Mouse (Mus musculus) erythroblast, embryonic 14.5 days (primary cell): ENCODE measurements around the gene Pde4d. TPM values are rescaled to one million over a fixed set of nuclear protein-coding genes. Genes with fewer than 3 reads are reported as not detected.

ENCODE experiments used
- H3K27me3 ChIP-seq: 2 replicates; pipeline ENCODE4 v1.6.1; 2012; ENCODE audit warnings: inconsistent platforms; ENCODE audit not compliant: control insufficient read depth
- H3K36me3 ChIP-seq: 2 replicates; pipeline ENCODE4 v1.6.1; 2012; ENCODE audit warnings: mild to moderate bottlenecking, inconsistent platforms; ENCODE audit not compliant: control insufficient read depth
- H3K4me1 ChIP-seq: 2 replicates; pipeline ENCODE4 v1.6.1; 2012; ENCODE audit warnings: inconsistent platforms; ENCODE audit not compliant: control insufficient read depth
- H3K4me3 ChIP-seq: replicated peaks from 2 replicates; pipeline ENCODE3; 2012; ENCODE audit warnings: moderate library complexity, mild to moderate bottlenecking, inconsistent platforms
- H3K9me3 ChIP-seq: 2 replicates; pipeline ENCODE4 v1.6.1; 2012; ENCODE audit warnings: low read length, inconsistent platforms, mixed read lengths; ENCODE audit not compliant: control insufficient read depth
- GATA1 ChIP-seq: IDR thresholded peaks from 2 replicates; pipeline ENCODE4 v1.6.1; 2012; ENCODE audit warnings: low read length, inconsistent platforms, mixed read lengths
- TAL1 ChIP-seq: IDR thresholded peaks from 3 replicates; pipeline ENCODE4 v1.6.1; 2012; ENCODE audit warnings: low read length, inconsistent platforms, mixed read lengths
- polyA plus RNA-seq: library from polyadenylated mRNA; stranded (reverse); fragments of >175 nt; gene quantifications from 2 replicates; pipeline ENCODE4 v1.2.3, GENCODE M21; 2012

Gene Pde4d
- polyA plus RNA-seq, 1 experiment, result 0.23 TPM

GRCm38 (mm10) chr13:109819071-109819470 is 1369.3 kb downstream of the Pde4d start:
- no peak for TF ChIP-seq GATA1
- TF ChIP-seq TAL1, result no peak

GRCm38 (mm10) chr13:109820141-109820540 is 1370.4 kb downstream of the Pde4d start:
- Histone ChIP-seq H3K27me3 (no peaks in the 10 kb centered on the region), H3K36me3 (no peaks in the 10 kb centered on the region), H3K4me3 (no peak overlapping the region), H3K9me3 (no peaks in the 10 kb centered on the region), H3K4me1 (peaks cover 31% of the 10 kb centered on the region)
- no peak for TF ChIP-seq GATA1
- TF ChIP-seq TAL1, result no peak

More at GRCm38 (mm10) chr13:109819071-109819470, 1369.3 kb downstream of the Pde4d start:
- no peaks in the 10 kb centered on the region; the same call in 1 of the 2 replicates for H3K36me3 ChIP-seq
- H3K4me3 ChIP-seq, result no peak overlapping the region
- H3K27me3 ChIP-seq, result no peaks in the 10 kb centered on the region
- H3K9me3 ChIP-seq, result no peaks in the 10 kb centered on the region
- H3K4me1 ChIP-seq, result peaks cover 31% of the 10 kb centered on the region

- H3K36me3 ChIP-seq, result no peaks in the 10 kb centered on the region
- peaks cover 31% of the 10 kb centered on the region for H3K4me1 ChIP-seq
- no peaks in the 10 kb centered on the region for H3K27me3 ChIP-seq
- H3K9me3 ChIP-seq, result no peaks in the 10 kb centered on the region
- TF ChIP-seq TAL1, result no peak
- no peak overlapping the region for H3K4me3 ChIP-seq
Observed at GRCm38 (mm10) chr13:109820866-109821265, 1371.1 kb downstream of the Pde4d start.

- peaks cover 31% of the 10 kb centered on the region for H3K4me1 ChIP-seq
- TF ChIP-seq TAL1, result no peak
- TF ChIP-seq GATA1, result no peak
- H3K27me3 ChIP-seq, result no peaks in the 10 kb centered on the region
- no peaks in the 10 kb centered on the region for H3K36me3 ChIP-seq
- H3K9me3 ChIP-seq, result no peaks in the 10 kb centered on the region
- peak overlapping the region; percentile 47 for H3K4me3 ChIP-seq
Observed at GRCm38 (mm10) chr13:109821725-109822412, 1372.1 kb downstream of the Pde4d start.

- Histone ChIP-seq H3K27me3 (no peaks in the 10 kb centered on the region), H3K4me3 (peak overlapping the region; percentile 47), H3K36me3 (no peaks in the 10 kb centered on the region), H3K4me1 (peaks cover 33% of the 10 kb centered on the region), H3K9me3 (no peaks in the 10 kb centered on the region)
- TF ChIP-seq TAL1 (no peak), GATA1 (peak; percentile 63)
Observed at GRCm38 (mm10) chr13:109822413-109823298, 1372.9 kb downstream of the Pde4d start.

GRCm38 (mm10) chr13:109823307-109824031 is 1373.7 kb downstream of the Pde4d start:
- no peak overlapping the region for H3K4me3 ChIP-seq
- no peak for TF ChIP-seq GATA1
- TF ChIP-seq TAL1, result no peak
- H3K4me1 ChIP-seq, result peaks cover 36% of the 10 kb centered on the region

GRCm38 (mm10) chr13:109825891-109826290 is 1376.1 kb downstream of the Pde4d start:
- Histone ChIP-seq H3K4me3 (no peak overlapping the region), H3K27me3 (no peaks in the 10 kb centered on the region), H3K9me3 (no peaks in the 10 kb centered on the region), H3K4me1 (peaks cover 32% of the 10 kb centered on the region), H3K36me3 (no peaks in the 10 kb centered on the region)
- TF ChIP-seq GATA1 (no peak), TAL1 (no peak)

More at GRCm38 (mm10) chr13:109823307-109824031, 1373.7 kb downstream of the Pde4d start:
- Histone ChIP-seq H3K9me3 (no peaks in the 10 kb centered on the region), H3K27me3 (no peaks in the 10 kb centered on the region), H3K36me3 (no peaks in the 10 kb centered on the region)

GRCm38 (mm10) chr13:109827341-109827740 is 1377.6 kb downstream of the Pde4d start:
- Histone ChIP-seq H3K27me3 (no peaks in the 10 kb centered on the region), H3K9me3 (no peaks in the 10 kb centered on the region), H3K36me3 (no peaks in the 10 kb centered on the region), H3K4me3 (no peak overlapping the region), H3K4me1 (peaks cover 18% of the 10 kb centered on the region)
- TF ChIP-seq GATA1, result no peak
- TF ChIP-seq TAL1, result no peak
